Mouse (Mus musculus) gastrocnemius, postnatal 36 days (tissue): ENCODE data around the gene Txndc16. TPM values are rescaled to one million over a fixed set of nuclear protein-coding genes. Genes with fewer than 3 reads are reported as not detected.

Experiments used
- DNase-seq, 2 experiments: peaks; one replicate each; pipeline ENCODE4 v3.0.0; 2022
- intact Hi-C: fragments of 180-260 bp; cut with DNase I; formaldehyde crosslinking; loops from one replicate; pipeline ENCODE4 v1.15.1; 2025
- long read RNA-seq, 2 experiments: library from polyadenylated mRNA; stranded (forward); transcript quantifications; one replicate each; pipeline ENCODE4 v2.0.0; 2021
- total RNA-seq, 2 experiments: library from RNA; stranded (reverse); gene quantifications; 2 replicates each; pipeline ENCODE4 v1.2.3; 2021

Txndc16 gene
- 10 to 100 TPM in 1 of 2 experiments, 1 to 10 TPM in 1; 6.9 to 10.2 TPM for total RNA-seq
- long read RNA-seq, experiment 1, partial matches to known transcripts = 0 of 5 reads
- long read RNA-seq, experiment 1, other reads (novel, unspliced or antisense) = 5 of 5 reads
- long read RNA-seq, experiment 2, full-length matches to known transcripts = 2 of 3 reads
- long read RNA-seq, experiment 2, partial matches to known transcripts = 0 of 3 reads
- long read RNA-seq, experiment 2, other reads (novel, unspliced or antisense) = 1 of 3 reads

- DNase-seq = peak; percentile 62 to 63
- intact Hi-C loops = loop anchor here (10.0 kb wide), 1 partner anchor 74 kb away; no protein-coding TSS in a partner anchor
These were observed at the start of gene Txndc16 for GRCm38 (mm10) chr14:45220090-45220956. Gene Txndc16 (minus strand): TSS chr14:45220328.

GRCm38 (mm10) chr14:45263831-45264592, 43.9 kb upstream of the Txndc16 start:
- DNase-seq = no peak
- intact Hi-C loops = no loop called here

DNA sequence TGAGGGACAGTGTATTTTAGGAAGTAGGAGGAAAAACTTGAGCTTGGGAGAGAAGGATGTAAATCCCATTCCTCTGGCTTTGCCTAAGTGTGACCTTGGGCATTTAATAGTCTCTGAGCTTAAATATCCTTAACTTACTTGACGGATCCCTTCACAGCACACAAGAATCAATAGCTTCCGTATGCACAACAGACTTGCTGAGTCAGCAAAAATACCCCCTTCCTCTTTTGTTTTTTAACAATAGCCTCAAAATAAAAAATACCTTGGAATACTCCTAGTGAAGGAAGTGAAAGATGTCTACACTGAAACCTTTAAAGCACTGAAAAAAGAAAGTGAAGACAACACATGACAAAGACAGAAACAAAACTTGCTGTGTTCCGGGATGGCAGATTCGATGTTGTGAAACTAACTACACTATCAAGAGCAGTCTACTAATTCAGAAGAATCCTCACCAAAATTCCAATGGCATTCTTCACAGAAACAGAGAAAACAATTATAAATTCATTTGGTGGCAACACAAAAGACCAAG, 31.5 kb upstream of the Txndc16 start:
- no peak for DNase-seq
- intact Hi-C loops = no loop called here

DNA sequence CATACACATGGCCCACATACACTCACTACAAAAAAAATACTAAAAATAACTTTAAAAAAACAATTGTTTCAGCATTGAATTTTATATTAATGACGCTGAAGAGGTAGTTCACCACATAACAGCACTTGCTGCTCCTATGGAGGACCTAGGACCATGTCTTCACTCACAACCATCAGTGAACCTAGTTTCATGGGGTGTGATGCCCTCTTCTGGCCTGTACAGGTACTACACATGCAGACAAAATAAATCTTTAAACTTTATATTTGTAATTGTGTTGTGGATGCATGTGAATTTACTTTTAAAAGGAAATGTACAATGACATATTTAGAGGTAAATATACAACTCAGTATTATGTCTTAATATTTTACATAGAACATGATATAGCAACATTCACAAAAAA, 21.5 kb upstream of the Txndc16 start:
- DNase-seq = no peak
- intact Hi-C loops = no loop called here

GRCm38 (mm10) chr14:45239042-45239441, 18.9 kb upstream of the Txndc16 start:
- intact Hi-C loops = no loop called here
- DNase-seq = no peak

- intact Hi-C loops = loop anchor here (10.0 kb wide), 1 partner anchor 74 kb away; no protein-coding TSS in a partner anchor
- no peak for DNase-seq
These were observed 966 bp upstream of the Txndc16 start for GRCm38 (mm10) chr14:45220957-45221630.

DNA sequence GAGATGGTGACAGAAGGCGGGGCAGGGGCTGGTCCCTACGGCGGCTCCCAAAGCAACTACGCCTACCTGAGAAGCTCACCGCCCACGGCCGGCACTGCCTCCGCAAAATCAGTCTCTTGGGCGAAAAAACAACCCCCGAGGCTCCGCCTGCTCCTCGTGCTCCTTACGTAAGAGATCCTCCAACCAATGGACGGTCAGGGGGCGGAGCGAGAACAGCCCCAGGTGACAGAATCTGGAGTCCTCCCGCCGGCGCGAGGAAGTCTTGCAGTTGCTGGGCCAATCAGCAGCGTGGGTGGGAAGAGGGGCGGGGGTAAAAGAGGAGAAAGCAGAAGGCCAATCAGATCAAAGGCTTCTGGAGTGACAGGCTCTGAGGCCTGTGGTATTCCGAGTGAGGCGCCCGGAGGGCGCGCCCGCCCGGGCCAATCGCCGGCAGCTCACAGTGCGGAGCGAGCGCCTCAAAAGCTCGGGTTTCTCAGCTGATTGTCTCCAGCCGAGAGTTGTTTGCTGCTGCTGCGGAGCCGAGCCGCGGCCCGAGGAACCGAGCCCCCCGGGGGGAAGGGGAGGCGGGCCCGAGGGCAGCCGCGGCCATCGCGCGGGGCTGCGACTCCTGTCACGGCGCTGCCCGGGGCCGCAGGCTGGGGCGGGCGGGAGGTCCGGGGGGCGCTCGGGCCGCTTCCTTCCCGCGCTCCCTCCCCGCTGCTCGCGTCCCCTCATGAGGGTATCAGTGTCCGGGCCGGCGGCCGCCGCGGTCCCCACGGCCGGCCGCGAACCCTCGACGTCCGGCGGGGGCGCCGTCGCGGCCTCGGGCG, 643 bp downstream of the Txndc16 start, which contains the start of gene Gpr137c:
Gpr137c (plus strand) TSS at position 437 of the 809 bp plus-strand sequence.
- intact Hi-C loops = loop anchor here (10.0 kb wide), 2 partner anchors 75 to 95 kb away; partner anchors contain the start of gene Ero1l

GRCm38 (mm10) chr14:45217693-45218092, 2.4 kb downstream of the Txndc16 start:
- intact Hi-C loops = loop anchor here (10.0 kb wide), 1 partner anchor 97 kb away; the partner anchor contains the start of gene Ero1l

More for the DNA sequence above, 643 bp downstream of the Txndc16 start, which contains the start of gene Gpr137c:
- DNase-seq = peak; percentile 93 to 99

GRCm38 (mm10) chr14:45216711-45217340, 3.3 kb downstream of the Txndc16 start:
- intact Hi-C loops = loop anchor here (10.0 kb wide), 1 partner anchor 98 kb away; the partner anchor contains the start of gene Ero1l
- no peak for DNase-seq

More at GRCm38 (mm10) chr14:45217693-45218092, 2.4 kb downstream of the Txndc16 start:
- DNase-seq = no peak

DNA sequence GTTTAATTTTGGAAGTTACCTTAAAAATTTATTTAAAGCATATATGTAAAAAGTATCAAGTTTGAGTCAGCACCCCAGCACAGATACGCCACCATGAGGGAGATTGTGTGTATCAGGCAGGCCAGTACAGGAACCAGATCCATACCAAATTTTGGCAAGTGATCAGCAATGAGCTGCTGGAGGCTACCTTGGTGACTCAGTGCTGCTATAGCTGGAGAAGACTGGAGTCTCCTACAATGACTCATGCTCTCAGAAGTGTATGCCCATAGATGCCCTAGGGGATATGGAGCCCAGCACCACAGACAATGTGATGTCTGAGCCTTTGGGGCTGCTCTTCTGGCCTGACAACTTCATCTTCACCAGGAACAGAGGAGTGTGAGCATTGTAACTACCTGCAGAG, 8.7 kb downstream of the Txndc16 start:
- no peak for DNase-seq
- intact Hi-C loops = loop anchor here (10.0 kb wide), 1 partner anchor 103 kb away; the partner anchor contains the start of gene Ero1l

- intact Hi-C loops = loop anchor here (10.0 kb wide), 1 partner anchor 104 kb away; the partner anchor contains the start of gene Ero1l
- no peak for DNase-seq
These were observed 9.4 kb downstream of the Txndc16 start for GRCm38 (mm10) chr14:45210683-45211082.

DNA sequence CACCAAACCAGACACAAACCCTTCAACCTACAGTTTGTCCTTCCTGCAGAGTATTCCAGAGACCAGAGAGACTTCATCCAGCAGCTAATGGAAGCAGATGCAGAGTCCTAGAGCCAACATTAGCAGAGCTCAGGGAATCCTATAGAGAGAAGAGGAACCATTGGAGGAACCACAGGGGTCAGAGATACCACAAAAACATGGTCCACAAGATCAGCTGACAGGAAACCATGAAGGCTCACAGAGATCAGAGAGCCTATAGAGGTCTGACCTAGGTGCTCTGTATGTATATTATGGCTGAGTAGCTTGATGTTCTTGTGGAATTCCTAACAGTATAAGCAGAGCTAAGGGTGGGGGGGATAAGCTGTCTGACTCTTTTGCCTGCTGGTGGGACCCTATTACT, 19.5 kb downstream of the Txndc16 start:
- DNase-seq = no peak
- intact Hi-C loops = no loop called here

DNA sequence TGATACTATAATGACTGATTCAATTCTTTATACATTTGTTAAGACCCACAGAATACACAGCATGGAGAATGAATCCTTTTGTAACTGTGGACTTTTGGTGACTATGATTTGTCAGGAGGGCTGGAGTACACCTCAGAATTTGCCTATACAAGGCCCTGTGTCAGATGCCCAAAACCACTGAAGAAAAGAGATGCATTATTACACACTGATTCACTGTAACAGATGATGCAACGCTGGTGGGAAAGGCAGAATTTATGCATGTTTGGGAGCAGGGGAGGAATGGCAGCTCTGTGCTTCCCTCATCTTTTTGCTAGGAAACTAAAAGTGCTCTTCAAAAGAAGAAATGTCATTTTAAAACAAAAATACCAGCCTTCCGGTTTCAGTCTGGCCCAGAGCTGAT, 29.1 kb downstream of the Txndc16 start:
- intact Hi-C loops = no loop called here

GRCm38 (mm10) chr14:45181611-45182010, 38.5 kb downstream of the Txndc16 start:
- DNase-seq = no peak
- intact Hi-C loops = no loop called here

More for the DNA sequence above, 29.1 kb downstream of the Txndc16 start:
- DNase-seq = no peak

- intact Hi-C loops = no loop called here
- no peak for DNase-seq
These were observed 40.5 kb downstream of the Txndc16 start for GRCm38 (mm10) chr14:45179606-45180005.

DNA sequence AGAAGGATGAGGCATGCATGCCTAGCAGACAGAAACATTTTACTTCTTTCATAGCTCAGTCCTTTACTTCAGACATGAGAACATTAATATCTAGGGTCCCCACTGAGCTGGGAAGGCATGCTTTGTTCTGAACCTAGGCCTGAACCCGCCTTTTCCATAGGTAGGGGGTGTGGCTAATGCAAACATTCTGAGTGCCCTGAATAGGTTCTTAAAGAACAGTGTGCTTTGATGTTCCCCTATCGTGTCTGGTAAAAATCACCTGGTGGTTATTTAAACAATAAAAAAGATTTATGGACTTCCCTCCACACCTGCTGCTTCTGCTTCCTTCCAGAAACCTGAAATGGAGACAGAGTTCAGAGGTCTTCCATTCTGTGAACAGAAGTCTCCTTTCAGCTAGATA, 40.9 kb downstream of the Txndc16 start:
- no peak for DNase-seq
- intact Hi-C loops = no loop called here

- intact Hi-C loops = no loop called here
- DNase-seq = no peak
These were observed 45.0 kb downstream of the Txndc16 start for GRCm38 (mm10) chr14:45175012-45175740.
